Mouse (Mus musculus): ENCODE data around the gene Tprkb. TPM values are rescaled to one million over a fixed set of nuclear protein-coding genes. Genes with fewer than 3 reads are reported as not detected.
"Not testable (repeated sequence)": the region's sequence is repeated elsewhere in the genome, so short reads cannot be mapped to it uniquely, and the experiment has no call there.

Gene Tprkb
- total and polyA plus RNA-seq, 2 experiments from 2014 or later: 43.7 to 61.5 TPM

DNA sequence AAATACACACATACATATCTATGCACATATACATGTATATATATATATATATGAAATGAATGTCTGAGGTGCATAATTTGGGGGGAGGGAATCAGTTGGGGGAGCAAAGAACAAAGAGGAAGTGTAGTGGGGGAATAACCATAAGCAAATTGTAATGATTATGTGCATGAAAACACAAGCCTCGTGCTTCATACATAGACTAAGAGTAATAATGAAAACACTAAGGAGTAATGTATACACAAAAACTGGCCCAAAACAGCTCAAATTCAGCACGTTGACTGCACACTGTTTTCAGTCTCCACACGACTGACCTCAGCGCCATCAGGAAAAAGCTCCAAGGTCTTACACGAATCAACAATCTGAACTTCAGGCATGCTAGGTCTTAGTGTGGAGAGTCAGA, 64.6 kb downstream of the Tprkb start:
- H3K36me3 ChIP-seq (ENCODE audit: insufficient read depth, low read length): no peaks in the 10 kb centered on the region
- H3K9ac ChIP-seq (replicated peaks; ENCODE audit: low read length, poor library complexity, severe bottlenecking): no peak overlapping the region
- H3K27ac ChIP-seq (ENCODE audit: low read depth, low read length): no peak overlapping the region
- ATAC-seq (ENCODE audit: low FRiP score) (no peak), DNase-seq (ENCODE audit: low spot score) (no peak)
- no peaks in the 10 kb centered on the region for H3K27me3 ChIP-seq (ENCODE audit: insufficient read depth, low read length)
- no peak for TF ChIP-seq CTCF (IDR thresholded peaks at IDR 0.05)
- H3K4me1 ChIP-seq (ENCODE audit: insufficient read depth, low read length): no peaks in the 10 kb centered on the region
- 86% methylated on average over 5 of the region's 5 CpGs for WGBS
- no peak overlapping the region for H3K4me2 ChIP-seq (ENCODE audit: low read depth, low read length, poor library complexity, severe bottlenecking)
- H3K9me3 ChIP-seq (ENCODE audit: low read length): no peaks in the 10 kb centered on the region
- no peak overlapping the region for H3K4me3 ChIP-seq (ENCODE audit: low read depth, low read length)

DNA sequence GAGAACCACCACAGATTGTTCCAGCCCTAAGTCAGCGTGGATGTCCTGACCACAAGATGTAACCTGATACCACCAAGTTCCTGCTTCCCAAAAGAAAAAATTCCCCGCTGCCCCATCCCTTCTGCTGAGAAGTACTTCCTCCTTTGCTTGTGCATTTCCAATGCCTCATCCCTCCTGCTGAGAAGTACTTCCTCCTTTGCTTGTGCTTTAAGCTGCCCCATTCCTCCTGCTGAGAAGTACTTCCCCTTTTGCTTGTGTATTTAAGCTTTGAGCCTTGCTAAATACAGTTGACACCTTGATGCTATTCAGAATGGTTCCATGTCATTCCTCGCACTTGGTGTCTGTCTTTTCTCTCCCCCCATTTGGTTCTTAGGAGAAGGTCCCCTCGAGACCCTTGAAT, 67.1 kb downstream of the Tprkb start:
- not testable (repeated sequence) for H3K27ac ChIP-seq (ENCODE audit: low read depth, low read length); H3K4me3 ChIP-seq (ENCODE audit: low read depth, low read length); H3K4me1 ChIP-seq (ENCODE audit: insufficient read depth, low read length); H3K36me3 ChIP-seq (ENCODE audit: insufficient read depth, low read length); DNase-seq (ENCODE audit: low spot score); ATAC-seq (ENCODE audit: low FRiP score); H3K27me3 ChIP-seq (ENCODE audit: insufficient read depth, low read length); H3K9me3 ChIP-seq (ENCODE audit: low read length); H3K4me2 ChIP-seq (ENCODE audit: low read depth, low read length, poor library complexity, severe bottlenecking); H3K9ac ChIP-seq (replicated peaks; ENCODE audit: low read length, poor library complexity, severe bottlenecking)
- WGBS: 85% methylated on average over 4 of the region's 4 CpGs

Other genes with a start within 250 kb of the Tprkb start
- 0.93 TPM in 1 of 2 replicates, not detected in the other for gene Nat8f7, start 198.7 kb upstream of the Tprkb start, total RNA-seq (2014; rRNA removed)
- gene Nat8f7, start 198.7 kb upstream of the Tprkb start, polyA plus RNA-seq (2015; fragmentation: Nextera tagmentation; extraction: Ambion mirVana): 0.17 and 0.21 TPM in 2 replicates
- 0.16 and 0.19 TPM in 2 replicates for gene Nat8f3, start 146.1 kb upstream of the Tprkb start, total RNA-seq (2014; rRNA removed)
- 0.21 and 0.38 TPM in 2 replicates for gene Nat8f3, start 146.1 kb upstream of the Tprkb start, polyA plus RNA-seq (2015; fragmentation: Nextera tagmentation; extraction: Ambion mirVana)
- 1.1 TPM in 1 of 2 replicates, not detected in the other for gene Nat8f6, start 90.9 kb upstream of the Tprkb start, total RNA-seq (2014; rRNA removed)
- gene Nat8f6, start 90.9 kb upstream of the Tprkb start, polyA plus RNA-seq (2015; fragmentation: Nextera tagmentation; extraction: Ambion mirVana): not detected in 2 replicates
- 0.49 TPM in 1 of 2 replicates, not detected in the other for gene Nat8f5, start 90.9 kb upstream of the Tprkb start, total RNA-seq (2014; rRNA removed)
- gene Nat8f5, start 90.9 kb upstream of the Tprkb start, polyA plus RNA-seq (2015; fragmentation: Nextera tagmentation; extraction: Ambion mirVana): 0.52 and 0.73 TPM in 2 replicates
- gene Nat8, start 79.8 kb upstream of the Tprkb start, total RNA-seq (2014; rRNA removed): 0.49 TPM in 1 of 2 replicates, not detected in the other
- gene Nat8, start 79.8 kb upstream of the Tprkb start, polyA plus RNA-seq (2015; fragmentation: Nextera tagmentation; extraction: Ambion mirVana): 0.54 and 0.91 TPM in 2 replicates
- not detected in 2 replicates for gene Nat8f2, start 42.7 kb upstream of the Tprkb start, total RNA-seq (2014; rRNA removed)
- 0.06 TPM in 1 of 2 replicates, not detected in the other for gene Nat8f2, start 42.7 kb upstream of the Tprkb start, polyA plus RNA-seq (2015; fragmentation: Nextera tagmentation; extraction: Ambion mirVana)
- gene Nat8f4, start 7.0 kb upstream of the Tprkb start, total RNA-seq (2014; rRNA removed): 4.9 and 6.2 TPM in 2 replicates
- 5.6 and 6.4 TPM in 2 replicates for gene Nat8f4, start 7.0 kb upstream of the Tprkb start, polyA plus RNA-seq (2015; fragmentation: Nextera tagmentation; extraction: Ambion mirVana)
- 9.3 and 11.2 TPM in 2 replicates for gene Nat8f1, start 3.8 kb downstream of the Tprkb start, total RNA-seq (2014; rRNA removed)
- gene Nat8f1, start 3.8 kb downstream of the Tprkb start, polyA plus RNA-seq (2015; fragmentation: Nextera tagmentation; extraction: Ambion mirVana): 19.8 and 19.9 TPM in 2 replicates
- 82.8 and 90.2 TPM in 2 replicates for gene Dusp11, start 49.8 kb downstream of the Tprkb start, total RNA-seq (2014; rRNA removed)
- 26.0 and 36.0 TPM in 2 replicates for gene Dusp11, start 49.8 kb downstream of the Tprkb start, polyA plus RNA-seq (2015; fragmentation: Nextera tagmentation; extraction: Ambion mirVana)
- gene Figla, start 104.3 kb downstream of the Tprkb start, total RNA-seq (2014; rRNA removed): not detected in 2 replicates
- not detected in 2 replicates for gene Figla, start 104.3 kb downstream of the Tprkb start, polyA plus RNA-seq (2015; fragmentation: Nextera tagmentation; extraction: Ambion mirVana)
- gene Add2, start 116.8 kb downstream of the Tprkb start, total RNA-seq (2014; rRNA removed): 159 and 196 TPM in 2 replicates
- gene Add2, start 116.8 kb downstream of the Tprkb start, polyA plus RNA-seq (2015; fragmentation: Nextera tagmentation; extraction: Ambion mirVana): 118 and 124 TPM in 2 replicates

Data from midbrain, postnatal 0 days (tissue).